Mouse (Mus musculus) thymus, adult 2 months (tissue): ENCODE measurements around the gene Ccdc97. TPM values are rescaled to one million over a fixed set of nuclear protein-coding genes. Genes with fewer than 3 reads are reported as not detected.

ENCODE experiments used
- DNase-seq: peaks from one replicate; pipeline ENCODE4 v3.0.0; 2021
- H3K27ac ChIP-seq: fragments of 200-500 bp; 2 replicates; pipeline ENCODE4 v1.5.1; 2012; ENCODE audit warnings: low read length, control low read depth; ENCODE audit not compliant: control insufficient read depth, insufficient read depth
- H3K27me3 ChIP-seq: fragments of 200-500 bp; 2 replicates; pipeline ENCODE4 v1.6.1; 2012; ENCODE audit warnings: mild to moderate bottlenecking, low read length, moderate library complexity, mixed read lengths; ENCODE audit not compliant: control insufficient read depth, insufficient read depth
- H3K36me3 ChIP-seq: fragments of 200-500 bp; 2 replicates; pipeline ENCODE4 v1.6.1; 2012; ENCODE audit warnings: mild to moderate bottlenecking, low read length, moderate library complexity; ENCODE audit not compliant: control insufficient read depth, insufficient read depth
- H3K4me1 ChIP-seq: fragments of 200-500 bp; replicated peaks from 2 replicates; pipeline ENCODE4 v1.6.1; 2012; ENCODE audit warnings: low read length; ENCODE audit not compliant: control insufficient read depth, insufficient read depth
- H3K4me3 ChIP-seq: fragments of 200-500 bp; 2 replicates; pipeline ENCODE4 v1.5.1; 2012; ENCODE audit warnings: mild to moderate bottlenecking, low read length, control low read depth, moderate library complexity; ENCODE audit not compliant: control insufficient read depth, insufficient read depth
- CTCF ChIP-seq: fragments of 200-500 bp; IDR thresholded peaks from 2 replicates; pipeline ENCODE4 v1.5.1; 2012; ENCODE audit warnings: mild to moderate bottlenecking, control low read depth, low read length, moderate library complexity, borderline replicate concordance; ENCODE audit not compliant: control insufficient read depth, poor library complexity, insufficient read depth; ENCODE audit errors: extremely low read depth
- POLR2A ChIP-seq: fragments of 200-500 bp; IDR thresholded peaks from 2 replicates; pipeline ENCODE4 v1.6.1; 2012; ENCODE audit warnings: mild to moderate bottlenecking, low read length, control low read depth, moderate library complexity; ENCODE audit not compliant: control insufficient read depth, poor library complexity, insufficient read depth; ENCODE audit errors: extremely low read depth
- WGBS: fragments of 180-500 bp; shearing (Covaris S2); methylation state at CpG from one replicate; pipeline ENCODE4 v1.1.7; 2018; 5-methylcytosine and 5-hydroxymethylcytosine counted together
- polyA plus RNA-seq: library from polyadenylated mRNA; depleted of rRNA; stranded (reverse); fragments of >200 nt; gene quantifications from 2 replicates; pipeline ENCODE4 v1.2.3, GENCODE M21; 2012

The Ccdc97 gene
- polyA plus RNA-seq, 1 experiment, result 184 TPM

DNA sequence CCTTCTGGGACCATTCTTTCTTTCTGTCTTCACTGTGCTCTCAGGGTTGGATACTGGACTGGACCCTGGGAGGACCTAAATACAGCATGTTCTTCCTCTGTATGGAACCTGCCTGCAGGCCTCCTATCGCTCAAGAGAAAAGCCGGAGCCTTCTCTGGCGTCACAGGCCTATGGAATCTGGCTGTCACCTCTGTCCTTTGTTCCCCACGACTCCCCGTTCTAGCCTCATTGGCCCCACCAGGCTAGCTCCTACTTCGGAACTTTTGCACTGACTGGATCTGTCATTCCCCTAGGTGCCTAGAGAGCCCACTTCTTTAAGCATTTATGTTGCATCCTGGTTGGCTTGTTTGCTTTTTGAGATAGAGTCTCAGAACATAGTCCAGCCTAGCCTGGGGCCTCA lies 34.2 kb downstream of the Ccdc97 start:
- 96% methylated on average over 6 of the region's 6 CpGs for WGBS
- H3K27me3 ChIP-seq, result no peaks in the 10 kb centered on the region
- no peaks in the 10 kb centered on the region for H3K36me3 ChIP-seq
- H3K4me3 ChIP-seq, result no peak overlapping the region
- no peak for DNase-seq
- TF ChIP-seq CTCF (no peak), POLR2A (no peak)
- peaks cover 63% of the 10 kb centered on the region for H3K4me1 ChIP-seq
- peak overlapping the region; percentile 4; the same call in 1 of the 2 replicates for H3K27ac ChIP-seq

- Histone ChIP-seq H3K4me3 (no peak overlapping the region), H3K27me3 (no peaks in the 10 kb centered on the region), H3K36me3 (no peaks in the 10 kb centered on the region), H3K4me1 (peaks cover 56% of the 10 kb centered on the region), H3K27ac (peak overlapping the region; percentile 93)
- WGBS, result 8% methylated on average over 7 of the region's 7 CpGs
- DNase-seq, result peak; percentile 69
- TF ChIP-seq CTCF, result no peak
- no peak for TF ChIP-seq POLR2A
Observed at GRCm38 (mm10) chr7:25683474-25684180, 35.3 kb downstream of the Ccdc97 start.

DNA sequence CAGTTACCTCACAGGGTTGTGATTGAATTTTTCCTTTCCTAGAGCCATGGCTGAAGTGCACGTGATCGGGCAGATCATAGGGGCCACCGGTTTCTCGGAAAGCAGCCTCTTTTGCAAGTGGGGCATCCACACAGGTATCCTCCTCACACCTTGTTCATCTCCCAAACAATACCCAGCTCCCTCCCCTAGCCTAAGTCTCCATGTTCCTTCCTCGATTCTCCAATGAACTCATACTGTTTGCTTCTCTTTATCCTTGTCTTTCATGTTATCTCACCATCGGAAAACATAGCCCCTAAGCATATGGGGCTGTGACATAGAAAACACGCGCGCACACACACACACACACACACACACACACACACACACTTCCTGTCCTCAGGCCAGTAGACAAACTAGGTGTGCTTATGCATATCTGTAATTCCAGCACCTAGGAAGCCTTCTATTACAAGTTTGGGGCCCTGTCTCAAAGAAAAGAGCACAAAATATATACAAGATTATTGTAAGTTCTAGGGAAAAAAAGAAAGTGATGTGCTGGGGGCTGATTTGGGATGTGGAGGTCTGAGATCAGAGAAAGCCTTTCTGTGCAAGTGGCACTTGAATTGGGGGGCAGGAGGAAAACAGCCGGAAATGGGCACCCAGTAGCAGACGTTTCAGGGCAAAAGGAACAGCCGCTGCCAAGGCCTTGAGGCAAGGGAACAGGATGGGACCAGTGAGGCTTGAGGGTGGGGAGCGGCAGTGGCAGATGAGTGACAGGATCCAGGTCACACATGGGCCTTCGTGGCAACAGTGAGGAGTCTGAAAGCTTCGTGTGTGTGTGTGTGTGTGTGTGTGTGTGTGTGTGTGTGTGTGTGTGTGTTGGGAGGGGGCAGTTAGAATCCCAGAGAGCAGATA lies 37.3 kb downstream of the Ccdc97 start:
- DNase-seq, result peak; percentile 64
- 4% methylated on average over 15 of the region's 15 CpGs for WGBS
- Histone ChIP-seq H3K4me1 (peaks cover 56% of the 10 kb centered on the region), H3K4me3 (peak overlapping the region; percentile 23), H3K36me3 (no peaks in the 10 kb centered on the region), H3K27ac (peak overlapping the region; percentile 97), H3K27me3 (no peaks in the 10 kb centered on the region)
- no peak for TF ChIP-seq CTCF
- no peak for TF ChIP-seq POLR2A

DNA sequence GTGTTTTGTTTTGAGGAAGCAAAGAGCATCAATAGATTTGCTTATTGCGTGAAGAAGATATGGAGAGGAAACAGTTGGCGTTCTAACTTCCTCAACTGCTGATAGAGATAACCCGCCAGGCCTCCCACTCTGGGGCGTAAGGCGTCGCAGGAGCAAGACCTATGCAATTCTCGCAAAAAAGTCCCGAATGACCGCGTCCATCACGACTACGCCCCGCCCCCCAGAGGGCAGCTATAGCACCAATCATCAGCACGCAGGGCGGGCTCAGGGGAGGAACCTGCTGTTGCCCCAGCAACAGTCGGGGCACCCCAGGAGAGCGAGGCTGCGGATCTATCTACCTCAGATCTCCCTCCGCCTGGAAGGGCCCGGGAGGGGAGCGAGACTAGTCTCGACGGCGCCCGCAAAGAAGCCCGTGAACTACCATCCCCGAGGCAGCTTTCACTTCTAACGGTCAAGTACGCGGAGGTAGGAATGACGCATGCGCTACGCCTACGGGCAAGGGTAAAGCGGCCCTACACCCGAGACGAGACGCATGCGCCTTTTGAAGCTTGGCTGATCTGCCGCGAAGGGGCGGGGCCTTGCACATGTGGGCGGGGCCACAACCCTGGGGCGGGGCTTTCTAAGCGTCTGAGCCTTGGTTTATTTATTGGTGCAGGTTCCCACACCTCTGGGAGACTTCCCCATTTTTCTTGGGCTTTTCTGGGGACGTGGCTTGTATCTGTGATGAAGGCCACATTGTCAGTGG lies 38.2 kb downstream of the Ccdc97 start, which contains the start of gene B9d2:
Gene B9d2 (plus strand): TSS at position 267 of the 745 bp plus-strand sequence.
- Histone ChIP-seq H3K27ac (peak within 1 kb of the TSS; percentile 97), H3K4me3 (peak within 1 kb of the TSS; percentile 76), H3K27me3 (no peaks in the 10 kb centered on the region), H3K36me3 (no peaks in the 10 kb centered on the region), H3K4me1 (peaks cover 47% of the 10 kb centered on the region)
- under 1% methylated on average over 46 of the region's 46 CpGs for WGBS
- DNase-seq, result peak; percentile 98
- TF ChIP-seq CTCF (no peak; the same call in none of the 2 replicates), POLR2A (peak; percentile 86)

GRCm38 (mm10) chr7:25679971-25680370 lies 38.9 kb downstream of the Ccdc97 start:
- H3K36me3 ChIP-seq, result no peaks in the 10 kb centered on the region
- H3K4me3 ChIP-seq, result no peak overlapping the region
- DNase-seq, result peak; percentile 31
- H3K27me3 ChIP-seq, result no peaks in the 10 kb centered on the region
- TF ChIP-seq POLR2A, result no peak
- no peak for TF ChIP-seq CTCF
- peaks cover 44% of the 10 kb centered on the region for H3K4me1 ChIP-seq
- WGBS, result 8% methylated on average over 6 of the region's 6 CpGs
- H3K27ac ChIP-seq, result peak overlapping the region; percentile 97

- no peak overlapping the region for H3K27ac ChIP-seq
- H3K4me1 ChIP-seq, result peaks cover 25% of the 10 kb centered on the region
- H3K4me3 ChIP-seq, result no peak overlapping the region
- no peaks in the 10 kb centered on the region; the same call in 1 of the 2 replicates for H3K27me3 ChIP-seq
- DNase-seq, result no peak
- WGBS, result 97% methylated on average over 7 of the region's 7 CpGs
- TF ChIP-seq CTCF, result no peak
- no peak for TF ChIP-seq POLR2A
- H3K36me3 ChIP-seq, result no peaks in the 10 kb centered on the region
Observed at GRCm38 (mm10) chr7:25677013-25677412, 41.9 kb downstream of the Ccdc97 start.
